Mouse (Mus musculus): ENCODE data around the gene Pspc1. TPM values are rescaled to one million over a fixed set of nuclear protein-coding genes. Genes with fewer than 3 reads are reported as not detected.
A peak's percentile ranks its signal among the peaks of the same experiment; 100 is the strongest.

The Pspc1 gene
- polyA plus RNA-seq, 1 experiment from 2014 or later: 36.8 TPM

- H3K4me1 ChIP-seq (ENCODE audit: insufficient read depth): no peaks in the 10 kb centered on the region
- H3K27ac ChIP-seq (ENCODE audit: low read depth): no peak overlapping the region
- H3K4me2 ChIP-seq: no peak overlapping the region
- no peak overlapping the region for H3K9ac ChIP-seq
- peaks cover 67% of the 10 kb centered on the region for H3K36me3 ChIP-seq (ENCODE audit: insufficient read depth)
- ATAC-seq (ENCODE audit: insufficient read depth) (no peak), DNase-seq (no peak)
- H3K4me3 ChIP-seq (ENCODE audit: low read depth, low read length): no peak overlapping the region
- WGBS: 91% methylated on average over 4 of the region's 4 CpGs
- TF ChIP-seq CTCF (IDR thresholded peaks at IDR 0.05; ENCODE audit: low read depth): no peak
- no peaks in the 10 kb centered on the region for H3K9me3 ChIP-seq (ENCODE audit: low read depth, low read length)
- H3K27me3 ChIP-seq (ENCODE audit: insufficient read depth, low read length): no peaks in the 10 kb centered on the region
Measured at GRCm38 (mm10) chr14:56751282-56751681, 26.8 kb downstream of the Pspc1 start.

DNA sequence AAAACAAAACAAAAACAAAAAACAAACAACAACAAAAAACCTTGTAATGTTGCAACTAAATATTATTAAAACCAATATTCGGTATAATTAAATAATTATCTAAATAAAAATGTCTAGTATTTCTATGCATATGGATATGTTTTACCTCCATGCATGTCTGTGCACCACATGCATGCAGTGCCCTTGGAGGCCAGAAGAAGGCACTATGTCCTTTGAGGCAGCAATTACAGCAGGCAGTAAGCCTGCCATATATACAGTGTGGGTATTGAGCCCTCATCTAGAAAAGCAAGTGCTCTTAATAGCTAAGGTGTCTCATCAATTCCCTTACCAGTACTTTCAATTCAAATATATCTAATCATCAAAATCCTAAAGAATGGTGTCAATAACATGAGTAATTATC is 37.9 kb downstream of the Pspc1 start:
- 92% methylated on average over 1 of the region's 1 CpGs for WGBS
- DNase-seq: no peak
- no peaks in the 10 kb centered on the region for H3K9me3 ChIP-seq (ENCODE audit: low read depth, low read length)
- no peaks in the 10 kb centered on the region for H3K27me3 ChIP-seq (ENCODE audit: insufficient read depth, low read length)
- H3K27ac ChIP-seq (ENCODE audit: low read depth): no peak overlapping the region
- H3K4me1 ChIP-seq (ENCODE audit: insufficient read depth): no peaks in the 10 kb centered on the region
- no peak overlapping the region for H3K4me2 ChIP-seq
- ATAC-seq (ENCODE audit: insufficient read depth): no peak
- H3K36me3 ChIP-seq (ENCODE audit: insufficient read depth): peaks cover 19% of the 10 kb centered on the region
- peak; percentile 26; the same call in 1 of the 2 replicates for TF ChIP-seq CTCF (IDR thresholded peaks at IDR 0.05; ENCODE audit: low read depth)
- no peak overlapping the region for H3K4me3 ChIP-seq (ENCODE audit: low read depth, low read length)
- H3K9ac ChIP-seq: no peak overlapping the region

DNA sequence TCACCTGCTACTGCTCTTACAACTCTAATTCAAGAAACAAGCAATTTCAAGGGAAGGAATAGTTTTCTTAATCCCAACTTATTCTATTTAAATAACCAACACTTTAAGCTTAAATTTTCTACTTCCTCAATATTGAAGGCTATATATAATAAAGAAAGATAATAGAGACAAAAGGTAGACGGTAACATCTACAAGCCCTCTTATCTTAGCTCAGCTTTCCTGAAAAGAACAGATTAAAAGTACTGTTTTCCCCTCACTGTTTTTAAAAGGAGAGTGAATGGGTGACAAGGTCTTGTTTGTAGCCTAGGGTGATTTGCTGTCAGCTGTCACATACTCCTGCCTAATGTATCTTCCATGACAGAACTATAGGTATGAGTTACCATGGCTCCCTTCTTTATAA is 51.6 kb downstream of the Pspc1 start:
- Histone ChIP-seq H3K27ac (ENCODE audit: low read depth) (no peak overlapping the region), H3K36me3 (ENCODE audit: insufficient read depth) (peaks cover 12% of the 10 kb centered on the region; the same call in 1 of the 2 replicates), H3K4me2 (no peak overlapping the region), H3K4me3 (ENCODE audit: low read depth, low read length) (no peak overlapping the region), H3K9ac (no peak overlapping the region), H3K27me3 (ENCODE audit: insufficient read depth, low read length) (no peaks in the 10 kb centered on the region), H3K9me3 (ENCODE audit: low read depth, low read length) (no peaks in the 10 kb centered on the region), H3K4me1 (ENCODE audit: insufficient read depth) (no peaks in the 10 kb centered on the region)
- DNase-seq (no peak), ATAC-seq (ENCODE audit: insufficient read depth) (no peak)
- no peak for TF ChIP-seq CTCF (IDR thresholded peaks at IDR 0.05; ENCODE audit: low read depth)
- 77% methylated on average over 1 of the region's 1 CpGs for WGBS

- TF ChIP-seq CTCF (IDR thresholded peaks at IDR 0.05; ENCODE audit: low read depth): no peak
- H3K4me1 ChIP-seq (ENCODE audit: insufficient read depth): no peaks in the 10 kb centered on the region
- no peak overlapping the region for H3K4me3 ChIP-seq (ENCODE audit: low read depth, low read length)
- H3K9ac ChIP-seq: no peak overlapping the region
- H3K4me2 ChIP-seq: no peak overlapping the region
- DNase-seq (peak; percentile 53), ATAC-seq (ENCODE audit: insufficient read depth) (no peak)
- H3K27me3 ChIP-seq (ENCODE audit: insufficient read depth, low read length): no peaks in the 10 kb centered on the region
- WGBS: 31% methylated on average over 4 of the region's 4 CpGs
- no peaks in the 10 kb centered on the region for H3K9me3 ChIP-seq (ENCODE audit: low read depth, low read length)
- H3K36me3 ChIP-seq (ENCODE audit: insufficient read depth): peaks cover 8% of the 10 kb centered on the region
- no peak overlapping the region for H3K27ac ChIP-seq (ENCODE audit: low read depth)
Measured at GRCm38 (mm10) chr14:56705687-56706086, 72.4 kb downstream of the Pspc1 start.

DNA sequence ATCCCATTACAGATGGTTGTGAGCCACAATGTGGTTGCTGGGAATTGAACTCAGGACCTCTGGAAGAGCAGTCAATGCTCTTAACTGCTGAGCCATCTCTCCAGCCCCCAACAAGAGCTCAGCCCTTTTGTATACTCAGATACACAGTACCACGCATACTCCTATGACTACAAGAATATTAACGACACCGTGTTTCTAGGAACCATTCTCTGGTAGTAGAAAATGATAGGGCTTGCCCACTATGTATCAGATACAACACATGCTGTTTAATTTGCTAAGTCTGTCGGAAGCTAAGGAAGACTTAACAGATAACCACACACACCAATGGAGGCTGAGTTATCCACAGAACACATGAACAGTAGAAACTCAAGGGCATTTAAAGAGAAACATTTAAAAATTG is 75.5 kb downstream of the Pspc1 start:
- H3K9ac ChIP-seq: no peak overlapping the region
- H3K4me3 ChIP-seq (ENCODE audit: low read depth, low read length): no peak overlapping the region
- 94% methylated on average over 4 of the region's 4 CpGs for WGBS
- ATAC-seq (ENCODE audit: insufficient read depth) (no peak), DNase-seq (no peak)
- H3K9me3 ChIP-seq (ENCODE audit: low read depth, low read length): no peaks in the 10 kb centered on the region
- H3K27ac ChIP-seq (ENCODE audit: low read depth): no peak overlapping the region
- H3K36me3 ChIP-seq (ENCODE audit: insufficient read depth): peaks cover 28% of the 10 kb centered on the region
- no peak for TF ChIP-seq CTCF (IDR thresholded peaks at IDR 0.05; ENCODE audit: low read depth)
- no peaks in the 10 kb centered on the region for H3K27me3 ChIP-seq (ENCODE audit: insufficient read depth, low read length)
- no peak overlapping the region for H3K4me2 ChIP-seq
- no peaks in the 10 kb centered on the region for H3K4me1 ChIP-seq (ENCODE audit: insufficient read depth)

GRCm38 (mm10) chr14:56697836-56698235 is 80.3 kb downstream of the Pspc1 start:
- no peak overlapping the region for H3K4me3 ChIP-seq (ENCODE audit: low read depth, low read length)
- TF ChIP-seq CTCF (IDR thresholded peaks at IDR 0.05; ENCODE audit: low read depth): no peak
- no peaks in the 10 kb centered on the region for H3K27me3 ChIP-seq (ENCODE audit: insufficient read depth, low read length)
- H3K4me2 ChIP-seq: no peak overlapping the region
- H3K27ac ChIP-seq (ENCODE audit: low read depth): no peak overlapping the region
- no peak for DNase-seq
- WGBS: 90% methylated on average over 5 of the region's 5 CpGs
- no peaks in the 10 kb centered on the region for H3K9me3 ChIP-seq (ENCODE audit: low read depth, low read length)
- H3K36me3 ChIP-seq (ENCODE audit: insufficient read depth): peaks cover 76% of the 10 kb centered on the region
- H3K9ac ChIP-seq: no peak overlapping the region
- no peaks in the 10 kb centered on the region for H3K4me1 ChIP-seq (ENCODE audit: insufficient read depth)
- no peak for ATAC-seq (ENCODE audit: insufficient read depth)

DNA sequence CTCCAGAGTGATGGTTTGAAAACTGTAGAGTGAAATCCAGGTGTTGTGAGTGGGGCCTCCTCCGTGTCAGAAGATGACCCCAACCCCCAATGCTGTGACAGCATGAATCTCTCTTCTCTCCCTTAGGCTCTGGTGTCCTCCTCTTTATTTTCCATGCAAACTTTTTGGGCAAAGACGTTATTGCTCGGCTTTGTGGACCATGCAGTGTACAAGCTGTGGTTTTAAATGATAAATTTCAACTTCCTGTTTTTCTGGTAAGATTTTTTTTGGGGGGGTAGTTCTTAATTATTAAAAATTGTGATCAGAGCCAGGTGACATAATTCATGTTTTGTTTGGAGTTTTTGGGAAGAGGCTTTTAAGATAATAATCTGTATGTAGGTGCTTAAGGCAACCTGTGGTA is 82.6 kb downstream of the Pspc1 start:
- no peak for DNase-seq
- H3K27me3 ChIP-seq (ENCODE audit: insufficient read depth, low read length): no peaks in the 10 kb centered on the region
- H3K9ac ChIP-seq: no peak overlapping the region
- no peaks in the 10 kb centered on the region for H3K4me1 ChIP-seq (ENCODE audit: insufficient read depth)
- WGBS: 65% methylated on average over 3 of the region's 3 CpGs
- peaks cover 94% of the 10 kb centered on the region for H3K36me3 ChIP-seq (ENCODE audit: insufficient read depth)
- no peak for TF ChIP-seq CTCF (IDR thresholded peaks at IDR 0.05; ENCODE audit: low read depth)
- H3K4me3 ChIP-seq (ENCODE audit: low read depth, low read length): no peak overlapping the region
- H3K27ac ChIP-seq (ENCODE audit: low read depth): no peak overlapping the region
- no peak for ATAC-seq (ENCODE audit: insufficient read depth)
- H3K4me2 ChIP-seq: no peak overlapping the region
- no peaks in the 10 kb centered on the region for H3K9me3 ChIP-seq (ENCODE audit: low read depth, low read length)

DNA sequence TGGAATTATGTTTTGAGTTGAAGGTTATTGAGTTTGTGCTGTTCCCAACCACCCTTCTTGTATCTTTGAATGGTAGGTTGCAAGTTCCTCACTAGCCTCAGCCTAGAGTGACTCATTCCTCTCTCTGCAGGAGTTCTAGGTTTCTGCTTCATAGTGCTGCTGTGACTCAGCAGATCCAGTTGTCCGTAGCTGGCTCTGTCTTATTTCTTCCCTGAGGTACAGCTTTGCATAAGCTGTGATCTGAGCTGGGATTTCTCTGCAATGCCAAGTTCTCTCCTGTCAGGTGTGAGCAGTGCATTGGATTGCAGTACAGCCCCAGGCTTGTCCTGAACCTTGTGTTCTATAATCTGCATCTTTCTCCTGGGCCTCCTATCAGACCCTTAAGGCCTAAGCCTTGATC is 88.3 kb downstream of the Pspc1 start:
- Histone ChIP-seq H3K4me2 (no peak overlapping the region), H3K9ac (no peak overlapping the region), H3K4me1 (ENCODE audit: insufficient read depth) (no peaks in the 10 kb centered on the region), H3K9me3 (ENCODE audit: low read depth, low read length) (no peaks in the 10 kb centered on the region), H3K4me3 (ENCODE audit: low read depth, low read length) (no peak overlapping the region), H3K27me3 (ENCODE audit: insufficient read depth, low read length) (no peaks in the 10 kb centered on the region), H3K36me3 (ENCODE audit: insufficient read depth) (peaks cover 85% of the 10 kb centered on the region), H3K27ac (ENCODE audit: low read depth) (no peak overlapping the region)
- no peak for ATAC-seq (ENCODE audit: insufficient read depth)
- DNase-seq: no peak
- WGBS: 71% methylated on average over 1 of the region's 1 CpGs
- TF ChIP-seq CTCF (IDR thresholded peaks at IDR 0.05; ENCODE audit: low read depth): no peak
